Mouse (Mus musculus) erythroid progenitor cell, adult 5-6 weeks (primary cell): ENCODE measurements around the gene Zfp740. TPM values are rescaled to one million over a fixed set of nuclear protein-coding genes. Genes with fewer than 3 reads are reported as not detected.

ENCODE experiments used
- ATAC-seq: replicated peaks from 2 replicates; pipeline ENCODE4 v1.8.0; 2016; ENCODE audit warnings: moderate number of reproducible peaks, mild to moderate bottlenecking, moderate TSS enrichment, inconsistent platforms; ENCODE audit not compliant: poor library complexity, low FRiP score, severe bottlenecking
- total RNA-seq, 2 experiments: library from RNA; stranded (forward) in 1 of 2; stranded (reverse) in 1 of 2; fragments of 150-400 nt in 1 of 2; fragments of 186-747, 209-891 nt in 1 of 2; gene quantifications; 2 replicates each; pipeline versions ENCODE4 v1.2.3 to v1.2.4; 2015 to 2017; ENCODE audit warnings: low replicate concordance in 2 of 2

Zfp740 gene
- total RNA-seq, 2 experiments from 2014 or later, result 33.5 to 52.6 TPM

DNA sequence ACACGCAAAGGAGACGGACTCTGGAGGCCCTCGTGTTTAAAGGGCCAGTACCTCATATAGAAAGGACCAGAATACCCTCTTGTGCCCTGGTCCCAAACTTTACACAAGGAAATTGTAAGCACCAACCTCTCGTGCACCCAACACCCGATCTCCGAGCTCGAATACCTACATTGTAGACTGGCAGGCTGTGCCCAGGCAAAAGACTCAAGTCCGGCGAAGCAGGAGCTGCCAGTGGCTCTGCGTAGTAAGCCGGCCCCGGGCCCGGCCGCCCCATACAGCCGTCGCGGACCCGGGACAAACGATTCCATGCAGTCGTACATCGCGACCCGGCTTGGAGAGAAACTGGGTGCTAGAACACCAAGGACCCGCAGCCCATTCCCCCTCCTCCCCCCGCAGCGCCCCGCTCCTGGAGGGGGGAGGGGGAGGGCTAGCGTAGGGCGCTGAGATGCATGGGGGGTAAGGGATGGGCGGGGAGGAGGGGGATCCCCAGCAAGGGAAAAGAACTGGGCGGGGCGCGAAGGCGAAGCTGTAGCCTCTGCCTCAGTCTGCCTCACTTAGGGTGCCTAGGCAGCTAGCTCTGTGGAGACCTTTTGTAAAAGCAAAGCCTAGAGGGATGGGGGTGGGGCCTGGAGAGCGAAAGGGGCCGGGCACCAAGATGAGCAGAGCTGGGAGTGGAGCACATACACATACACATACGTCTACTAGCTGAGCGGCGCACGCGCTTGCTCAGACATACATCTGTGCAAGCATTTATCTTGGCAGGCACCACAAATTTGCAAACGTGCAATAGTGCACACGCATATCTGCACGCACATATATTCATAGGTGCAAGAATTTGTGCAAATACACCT is 43.1 kb downstream of the Zfp740 start:
- no peak for ATAC-seq

- no peak for ATAC-seq
These were observed 43.8 kb downstream of the Zfp740 start for GRCm38 (mm10) chr15:102246866-102247251.

GRCm38 (mm10) chr15:102247252-102248130 is 44.4 kb downstream of the Zfp740 start:
- ATAC-seq, result no peak

DNA sequence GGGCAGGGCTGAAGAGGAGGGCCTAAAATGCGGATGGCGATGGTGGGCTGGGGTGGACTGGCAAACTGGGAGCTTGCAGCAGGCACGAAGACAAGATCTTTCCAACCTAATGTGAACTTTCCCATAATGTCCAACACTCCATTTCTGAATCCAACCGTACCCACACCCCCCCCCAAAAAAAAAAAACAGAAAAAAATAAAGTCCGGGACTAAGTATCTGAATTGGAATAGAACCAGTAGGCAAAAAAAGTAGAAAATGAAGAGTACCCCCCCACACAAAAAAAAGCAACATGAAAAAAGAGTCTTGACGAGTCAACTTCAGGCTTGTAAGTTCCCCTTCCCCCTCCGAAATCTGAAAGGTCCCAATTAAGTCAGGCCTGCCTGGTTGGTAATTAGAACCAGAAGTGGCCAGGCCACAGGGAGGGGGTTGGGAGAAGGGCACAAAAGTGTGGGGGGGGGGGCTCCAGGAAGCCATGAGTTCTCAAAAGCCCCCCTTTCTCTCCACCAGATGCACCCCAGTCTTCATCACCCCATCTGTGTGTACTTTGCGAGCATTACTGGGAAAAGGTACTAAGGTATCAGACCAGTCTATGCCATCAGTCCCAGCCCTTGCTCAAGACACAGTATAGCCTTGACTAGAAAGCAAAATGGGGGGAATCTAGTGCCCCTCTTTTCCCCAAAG is 45.2 kb downstream of the Zfp740 start:
- no peak for ATAC-seq

- no peak for ATAC-seq
These were observed 45.8 kb downstream of the Zfp740 start for GRCm38 (mm10) chr15:102248812-102249191.

DNA sequence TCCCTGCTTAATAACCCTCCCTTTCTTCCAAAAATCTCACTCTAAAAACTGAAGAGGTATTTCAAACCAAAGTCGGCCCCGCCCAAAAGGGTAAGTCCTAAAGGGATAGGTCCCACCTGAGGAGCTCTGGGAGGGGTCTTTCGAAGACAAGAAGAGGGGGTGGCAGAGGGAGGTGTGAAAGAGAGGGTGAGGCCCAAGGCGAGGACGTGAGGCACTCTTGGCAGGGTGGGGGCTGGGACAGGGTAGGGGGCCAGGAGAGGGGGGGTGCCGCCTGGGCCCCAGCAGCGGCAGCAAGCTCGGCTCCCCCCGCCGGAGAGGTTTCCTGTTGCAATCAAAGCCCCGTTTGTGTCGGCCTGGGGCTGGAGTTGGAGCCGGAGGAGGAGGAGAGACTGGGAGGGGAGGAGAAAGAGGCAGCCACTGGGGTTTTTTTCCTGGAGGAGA is 46.2 kb downstream of the Zfp740 start:
- ATAC-seq, result no peak

- ATAC-seq, result no peak
These were observed 46.9 kb downstream of the Zfp740 start for GRCm38 (mm10) chr15:102249967-102250366.

- no peak for ATAC-seq
These were observed 47.5 kb downstream of the Zfp740 start for GRCm38 (mm10) chr15:102250521-102250920.

DNA sequence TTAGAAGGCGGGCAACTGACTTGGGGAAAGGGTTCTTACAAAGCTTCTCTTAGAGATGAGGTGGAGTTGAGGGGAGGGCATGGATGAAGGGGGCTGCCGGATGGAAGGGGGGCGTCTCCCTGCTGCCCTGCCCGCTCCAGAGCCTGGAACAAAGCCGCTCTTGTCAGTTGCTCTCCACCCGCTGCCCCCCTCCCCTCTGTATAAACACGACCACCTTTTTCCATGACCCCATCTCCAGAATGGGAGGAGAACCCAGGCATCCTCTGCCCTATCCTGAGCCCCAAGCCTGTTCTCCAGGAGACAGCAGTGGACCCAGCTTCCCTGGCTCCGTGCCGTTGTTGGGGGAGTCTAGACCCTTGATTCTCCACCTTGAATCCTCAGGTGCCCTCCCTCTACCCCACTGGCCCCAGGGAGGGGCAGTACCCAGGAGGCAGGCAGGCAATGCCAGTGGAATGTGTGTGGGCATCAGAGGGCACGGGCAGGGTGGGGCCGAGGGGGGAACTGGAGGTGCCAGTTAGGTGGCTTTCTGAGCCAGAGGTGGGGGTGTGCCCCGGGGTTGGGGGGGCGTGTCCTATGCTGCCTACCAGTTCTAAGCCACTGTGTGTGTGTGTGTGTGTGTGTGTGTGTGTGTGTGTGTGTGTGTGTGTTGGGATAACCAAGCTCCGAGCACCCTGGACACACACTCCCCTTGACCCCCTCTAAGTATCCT is 52.7 kb downstream of the Zfp740 start:
- ATAC-seq, result no peak

- ATAC-seq, result no peak
These were observed 53.6 kb downstream of the Zfp740 start for GRCm38 (mm10) chr15:102256431-102257201.

- no peak for ATAC-seq
These were observed 54.4 kb downstream of the Zfp740 start, which contains the start of gene Rarg for GRCm38 (mm10) chr15:102257202-102258075. Gene Rarg, minus strand, starts transcription at chr15:102257517.

DNA sequence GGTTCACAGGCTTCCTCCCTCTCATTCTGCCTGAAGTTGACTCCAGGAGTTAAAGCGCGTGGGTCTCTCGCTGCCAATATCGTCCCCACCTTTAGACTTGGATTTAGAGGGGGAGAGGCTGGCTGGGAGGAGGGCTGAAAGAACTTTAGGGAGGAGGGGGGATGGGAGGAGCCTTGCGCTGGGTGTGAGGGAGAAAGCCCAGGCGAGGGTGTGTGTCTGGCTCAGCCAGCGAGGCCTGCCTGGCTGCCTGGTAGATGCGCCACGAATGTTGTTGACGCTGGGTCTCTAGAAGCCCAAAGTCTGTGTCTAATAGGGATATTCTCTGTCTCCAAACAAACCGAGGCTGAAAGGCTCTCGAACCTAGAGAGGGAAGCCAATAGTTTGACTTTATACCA is 55.0 kb downstream of the Zfp740 start:
- no peak for ATAC-seq

GRCm38 (mm10) chr15:102258581-102259253 is 55.7 kb downstream of the Zfp740 start:
- ATAC-seq, result no peak

DNA sequence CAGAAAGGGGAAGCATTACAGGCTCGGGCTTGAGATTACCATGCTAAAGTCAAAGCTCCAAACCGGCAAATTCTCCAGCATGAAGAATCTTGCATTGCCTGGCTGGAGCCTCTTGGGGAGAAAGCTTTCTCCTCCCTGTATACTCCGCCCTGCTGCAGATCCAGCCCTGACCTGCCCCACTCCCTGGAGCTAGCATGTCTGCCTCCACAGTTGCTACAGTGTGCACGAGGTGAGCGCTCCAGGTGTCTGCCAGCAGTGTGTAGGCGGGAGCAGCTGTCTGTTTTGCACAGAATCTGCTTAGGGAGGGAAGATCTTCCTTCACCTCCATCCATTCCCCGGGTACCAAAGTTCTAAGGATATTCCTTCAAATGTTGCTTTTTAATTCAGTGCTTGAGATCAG is 59.5 kb downstream of the Zfp740 start:
- no peak for ATAC-seq

DNA sequence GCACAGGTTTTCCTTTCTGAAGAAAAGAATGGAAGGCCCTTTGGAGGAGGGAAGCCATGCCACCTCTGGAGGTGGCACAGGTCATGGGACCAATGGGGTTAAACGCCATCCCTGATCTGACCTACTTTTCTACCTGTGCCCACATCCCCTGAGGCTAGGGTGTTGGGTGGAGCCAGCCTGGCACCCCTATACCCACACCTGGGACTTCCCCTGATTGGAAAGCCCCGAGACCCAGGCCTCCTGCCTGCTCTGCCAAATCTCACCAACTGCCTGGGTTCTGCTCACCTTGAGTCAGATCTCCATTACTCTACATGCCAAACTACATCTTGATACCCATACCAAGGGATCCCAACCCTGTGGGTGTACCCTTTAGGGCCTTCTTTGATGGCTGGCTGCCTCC is 60.0 kb downstream of the Zfp740 start:
- ATAC-seq, result no peak
